Mouse (Mus musculus) spleen, adult 2 months (tissue): Measurements from ENCODE around the gene Gpatch3.

Experiments
- CTCF ChIP-seq: fragments of 200-500 bp; IDR thresholded peaks from 2 replicates; pipeline ENCODE4 v1.5.1; 2011; ENCODE audit warnings: mild to moderate bottlenecking, inconsistent platforms; ENCODE audit not compliant: insufficient read depth, insufficient read length, insufficient replicate concordance; ENCODE audit errors: extremely low read depth
- POLR2A ChIP-seq: fragments of 200-500 bp; IDR thresholded peaks from 2 replicates; pipeline ENCODE4 v1.6.1; 2011; ENCODE audit warnings: low read depth, low read length, inconsistent platforms

- no peak for TF ChIP-seq CTCF
- no peak for TF ChIP-seq POLR2A
Observed at GRCm38 (mm10) chr4:133532777-133533176, 41.8 kb upstream of the Gpatch3 start.
